Mouse (Mus musculus): Measurements from ENCODE around the gene Oas1a. TPM values are rescaled to one million over a fixed set of nuclear protein-coding genes. Genes with fewer than 3 reads are reported as not detected.
"Not testable (repeated sequence)": the region's sequence is repeated elsewhere in the genome, so short reads cannot be mapped to it uniquely, and the experiment has no call there.

The Oas1a gene
- polyA plus RNA-seq, 1 experiment from 2014 or later = 1.0 TPM

GRCm38 (mm10) chr5:120919156-120919935, 12.0 kb upstream of the Oas1a start:
- H3K4me1 ChIP-seq = not testable (repeated sequence)

GRCm38 (mm10) chr5:120914204-120914603, 6.9 kb upstream of the Oas1a start, which contains the start of gene Oas1d:
Gene Oas1d (plus strand): TSS chr5:120914536.
- not testable (repeated sequence) for ATAC-seq (ENCODE audit: low FRiP score, low read depth); H3K36me3 ChIP-seq; H3K27me3 ChIP-seq; H3K9me3 ChIP-seq; H3K9ac ChIP-seq (replicated peaks); H3K4me2 ChIP-seq (replicated peaks); H3K4me3 ChIP-seq; H3K4me1 ChIP-seq; H3K27ac ChIP-seq (replicated peaks)
- WGBS = 51% methylated on average over 8 of the region's 8 CpGs

More at GRCm38 (mm10) chr5:120919156-120919935, 12.0 kb upstream of the Oas1a start:
- H3K27me3 ChIP-seq; H3K9ac ChIP-seq (replicated peaks); H3K4me2 ChIP-seq (replicated peaks); ATAC-seq (ENCODE audit: low FRiP score, low read depth); H3K27ac ChIP-seq (replicated peaks); H3K4me3 ChIP-seq; H3K36me3 ChIP-seq; H3K9me3 ChIP-seq: not testable (repeated sequence)
- 75% methylated on average over 2 of the region's 2 CpGs for WGBS

- 57% methylated on average over 7 of the region's 7 CpGs for WGBS
- H3K9ac ChIP-seq (replicated peaks) = no peak overlapping the region
- H3K9me3 ChIP-seq = no peaks in the 10 kb centered on the region
- H3K36me3 ChIP-seq = no peaks in the 10 kb centered on the region
- H3K27ac ChIP-seq (replicated peaks) = no peak overlapping the region
- no peaks in the 10 kb centered on the region for H3K4me1 ChIP-seq
- no peak for ATAC-seq (ENCODE audit: low FRiP score, low read depth)
- no peaks in the 10 kb centered on the region for H3K27me3 ChIP-seq
- no peak overlapping the region for H3K4me3 ChIP-seq
- no peak overlapping the region for H3K4me2 ChIP-seq (replicated peaks)
Observed at GRCm38 (mm10) chr5:120908196-120908920, 1.0 kb upstream of the Oas1a start.

GRCm38 (mm10) chr5:120902056-120902455, 5.3 kb downstream of the Oas1a start:
- H3K9me3 ChIP-seq = no peaks in the 10 kb centered on the region
- no peaks in the 10 kb centered on the region for H3K4me1 ChIP-seq
- no peak for ATAC-seq (ENCODE audit: low FRiP score, low read depth)
- WGBS = 95% methylated on average over 5 of the region's 5 CpGs
- H3K36me3 ChIP-seq = no peaks in the 10 kb centered on the region
- no peak overlapping the region for H3K4me3 ChIP-seq
- no peak overlapping the region for H3K4me2 ChIP-seq (replicated peaks)
- no peaks in the 10 kb centered on the region for H3K27me3 ChIP-seq
- no peak overlapping the region for H3K9ac ChIP-seq (replicated peaks)
- H3K27ac ChIP-seq (replicated peaks) = no peak overlapping the region

- Histone ChIP-seq H3K4me1 (no peaks in the 10 kb centered on the region), H3K9ac (replicated peaks) (no peak overlapping the region), H3K4me2 (replicated peaks) (no peak overlapping the region), H3K27me3 (no peaks in the 10 kb centered on the region), H3K36me3 (no peaks in the 10 kb centered on the region), H3K27ac (replicated peaks) (no peak overlapping the region), H3K4me3 (no peak overlapping the region), H3K9me3 (no peaks in the 10 kb centered on the region)
- WGBS = 78% methylated on average over 1 of the region's 1 CpGs
- no peak for ATAC-seq (ENCODE audit: low FRiP score, low read depth)
Observed at GRCm38 (mm10) chr5:120900666-120901065, 6.7 kb downstream of the Oas1a start.

GRCm38 (mm10) chr5:120898726-120899125, 8.6 kb downstream of the Oas1a start:
- no peaks in the 10 kb centered on the region for H3K4me1 ChIP-seq
- H3K27me3 ChIP-seq = no peaks in the 10 kb centered on the region
- no peak overlapping the region for H3K9ac ChIP-seq (replicated peaks)
- no peak overlapping the region for H3K4me2 ChIP-seq (replicated peaks)
- ATAC-seq (ENCODE audit: low FRiP score, low read depth) = no peak
- H3K9me3 ChIP-seq = no peaks in the 10 kb centered on the region
- H3K27ac ChIP-seq (replicated peaks) = no peak overlapping the region
- H3K36me3 ChIP-seq = no peaks in the 10 kb centered on the region
- no peak overlapping the region for H3K4me3 ChIP-seq

GRCm38 (mm10) chr5:120898307-120898706, 9.0 kb downstream of the Oas1a start:
- Histone ChIP-seq H3K4me3 (no peak overlapping the region), H3K9me3 (no peaks in the 10 kb centered on the region), H3K27me3 (no peaks in the 10 kb centered on the region), H3K4me1 (no peaks in the 10 kb centered on the region), H3K9ac (replicated peaks) (no peak overlapping the region), H3K4me2 (replicated peaks) (no peak overlapping the region), H3K36me3 (no peaks in the 10 kb centered on the region), H3K27ac (replicated peaks) (no peak overlapping the region)
- no peak for ATAC-seq (ENCODE audit: low FRiP score, low read depth)
- WGBS = 90% methylated on average over 6 of the region's 6 CpGs

GRCm38 (mm10) chr5:120895231-120895900, 12.0 kb downstream of the Oas1a start:
- H3K27me3 ChIP-seq = no peaks in the 10 kb centered on the region
- H3K4me1 ChIP-seq = no peaks in the 10 kb centered on the region
- no peak overlapping the region for H3K4me2 ChIP-seq (replicated peaks)
- H3K36me3 ChIP-seq = no peaks in the 10 kb centered on the region
- ATAC-seq (ENCODE audit: low FRiP score, low read depth) = no peak
- WGBS = 84% methylated on average over 11 of the region's 11 CpGs
- H3K27ac ChIP-seq (replicated peaks) = no peak overlapping the region
- H3K9me3 ChIP-seq = no peaks in the 10 kb centered on the region
- no peak overlapping the region for H3K9ac ChIP-seq (replicated peaks)
- H3K4me3 ChIP-seq = no peak overlapping the region

GRCm38 (mm10) chr5:120894692-120895091, 12.6 kb downstream of the Oas1a start:
- not testable (repeated sequence) for H3K27ac ChIP-seq (replicated peaks); ATAC-seq (ENCODE audit: low FRiP score, low read depth)
- 73% methylated on average over 2 of the region's 2 CpGs for WGBS

GRCm38 (mm10) chr5:120893866-120894265, 13.5 kb downstream of the Oas1a start:
- not testable (repeated sequence) for H3K4me1 ChIP-seq; H3K27ac ChIP-seq (replicated peaks); H3K4me2 ChIP-seq (replicated peaks); H3K27me3 ChIP-seq; H3K9ac ChIP-seq (replicated peaks); H3K9me3 ChIP-seq; H3K36me3 ChIP-seq; H3K4me3 ChIP-seq; ATAC-seq (ENCODE audit: low FRiP score, low read depth)
- 90% methylated on average over 4 of the region's 4 CpGs for WGBS

More at GRCm38 (mm10) chr5:120894692-120895091, 12.6 kb downstream of the Oas1a start:
- not testable (repeated sequence) for H3K9me3 ChIP-seq; H3K36me3 ChIP-seq; H3K4me2 ChIP-seq (replicated peaks); H3K4me1 ChIP-seq; H3K9ac ChIP-seq (replicated peaks); H3K4me3 ChIP-seq; H3K27me3 ChIP-seq

GRCm38 (mm10) chr5:120892243-120892660, 15.1 kb downstream of the Oas1a start:
- Histone ChIP-seq H3K27me3 (no peaks in the 10 kb centered on the region), H3K4me1 (no peaks in the 10 kb centered on the region), H3K36me3 (no peaks in the 10 kb centered on the region), H3K4me3 (no peak overlapping the region), H3K9ac (replicated peaks) (no peak overlapping the region), H3K4me2 (replicated peaks) (no peak overlapping the region), H3K27ac (replicated peaks) (no peak overlapping the region), H3K9me3 (no peaks in the 10 kb centered on the region)
- no peak for ATAC-seq (ENCODE audit: low FRiP score, low read depth)
- WGBS = 61% methylated on average over 2 of the region's 2 CpGs

All from midbrain, embryonic 12.5 days (tissue).